Mouse (Mus musculus) ES-E14 (cell line): ENCODE data around the gene Afap1.

ENCODE experiments used
- CHD2 ChIP-seq: IDR thresholded peaks from 2 replicates; pipeline ENCODE4 v1.6.1; 2014; ENCODE audit warnings: mild to moderate bottlenecking, low read depth, low read length, inconsistent platforms
- ZNF384 ChIP-seq: IDR thresholded peaks from 2 replicates; pipeline ENCODE4 v1.6.1; 2012; ENCODE audit warnings: low read depth, low read length, inconsistent platforms

DNA sequence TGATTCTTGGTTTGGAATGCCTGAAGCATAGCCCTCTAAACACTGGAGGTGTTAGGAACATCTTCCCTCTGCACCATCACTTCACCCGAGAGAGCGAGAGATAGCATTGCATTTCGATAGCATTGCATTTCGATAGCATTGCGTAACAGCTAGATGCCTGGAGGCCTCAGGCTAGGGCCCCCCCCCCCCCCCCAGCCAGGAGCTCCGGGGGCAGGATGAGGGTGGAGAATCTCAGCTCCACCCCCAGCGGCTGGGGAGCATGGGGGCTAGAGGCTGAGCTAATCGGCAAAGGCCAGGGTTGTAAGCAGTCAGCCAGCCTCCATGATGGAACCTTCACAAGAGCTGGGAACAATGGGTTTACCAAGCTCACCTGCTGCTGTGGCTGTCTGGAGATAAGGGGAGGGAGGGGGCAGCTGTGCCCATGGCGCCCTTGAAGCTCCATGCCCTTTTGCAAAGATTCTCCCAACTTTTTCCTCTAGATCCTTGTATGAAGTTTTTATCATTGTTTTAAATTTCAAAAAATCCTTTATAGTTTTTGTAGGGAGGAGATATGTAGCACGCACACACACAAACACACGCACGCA, 8.2 kb downstream of the Afap1 start:
- no peak for TF ChIP-seq CHD2
- no peak for TF ChIP-seq ZNF384
